Mouse (Mus musculus): ENCODE data around the gene Pyroxd2.

- TF ChIP-seq CTCF (conservative IDR thresholded peaks at IDR 0.05; ENCODE audit: low read length) (no peak), POU5F1 (IDR thresholded peaks at IDR 0.05; ENCODE audit: borderline replicate concordance, low read length) (no peak), NANOG (IDR thresholded peaks at IDR 0.05; ENCODE audit: borderline replicate concordance, low read length) (no peak)
These were observed 6.7 kb downstream of the Pyroxd2 start for GRCm38 (mm10) chr19:42745869-42746224.
